Mouse (Mus musculus): Measurements from ENCODE around the gene Ubald1.

- TF ChIP-seq CTCF (IDR thresholded peaks at IDR 0.05; ENCODE audit: control insufficient read depth, insufficient read depth, low read length) (no peak), POLR2A (IDR thresholded peaks at IDR 0.05; ENCODE audit: borderline replicate concordance, control insufficient read depth, low read depth, low read length) (no peak)
Observed at GRCm38 (mm10) chr16:4881400-4882351, 1.6 kb upstream of the Ubald1 start.

Data from bone marrow, adult 2 months (tissue).